Mouse (Mus musculus): ENCODE measurements at regions not wholly inside any gene's neighbourhood (a gene's known extent, or its start where the extent isn't known, plus 50 kb on each side); places are given as distances from the start of the nearest gene placed in this dataset.

GRCm38 (mm10) chr3:132510240-132510639 is 119.4 kb upstream of the Gimd1 start:
- Histone ChIP-seq H3K9me3 (replicated peaks; ENCODE audit: control insufficient read depth, low read length) (no peaks in the 10 kb centered on the region), H3K4me1 (ENCODE audit: control insufficient read depth, insufficient read depth, low read length) (no peaks in the 10 kb centered on the region), H3K9ac (ENCODE audit: low read depth, low read length) (no peak overlapping the region), H3K27ac (ENCODE audit: low read depth, low read length) (no peak overlapping the region), H3K27me3 (ENCODE audit: control insufficient read depth, insufficient read depth, low read length) (no peaks in the 10 kb centered on the region), H3K36me3 (ENCODE audit: control insufficient read depth, insufficient read depth, low read length) (no peaks in the 10 kb centered on the region), H3K4me3 (ENCODE audit: low read depth, low read length) (no peak overlapping the region), H3K4me2 (no peak overlapping the region)
- WGBS (ENCODE audit: insufficient replicate concordance) = 43% methylated on average over 1 of the region's 1 CpGs
- no peak for ATAC-seq (replicated peaks; ENCODE audit: insufficient number of reproducible peaks, low FRiP score, low TSS enrichment)

GRCm38 (mm10) chr3:132512526-132513102 is 117.0 kb upstream of the Gimd1 start:
- Histone ChIP-seq H3K9ac (ENCODE audit: low read depth, low read length) (no peak overlapping the region), H3K27me3 (ENCODE audit: control insufficient read depth, insufficient read depth, low read length) (no peaks in the 10 kb centered on the region), H3K27ac (ENCODE audit: low read depth, low read length) (no peak overlapping the region), H3K9me3 (replicated peaks; ENCODE audit: control insufficient read depth, low read length) (no peaks in the 10 kb centered on the region), H3K4me1 (ENCODE audit: control insufficient read depth, insufficient read depth, low read length) (no peaks in the 10 kb centered on the region), H3K36me3 (ENCODE audit: control insufficient read depth, insufficient read depth, low read length) (no peaks in the 10 kb centered on the region), H3K4me2 (no peak overlapping the region), H3K4me3 (ENCODE audit: low read depth, low read length) (no peak overlapping the region)
- ATAC-seq (replicated peaks; ENCODE audit: insufficient number of reproducible peaks, low FRiP score, low TSS enrichment) = no peak
- 76% methylated on average over 8 of the region's 8 CpGs for WGBS (ENCODE audit: insufficient replicate concordance)

- no peak for ATAC-seq (replicated peaks; ENCODE audit: insufficient number of reproducible peaks, low FRiP score, low TSS enrichment)
- Histone ChIP-seq H3K4me2 (no peak overlapping the region), H3K9me3 (replicated peaks; ENCODE audit: control insufficient read depth, low read length) (no peaks in the 10 kb centered on the region), H3K4me3 (ENCODE audit: low read depth, low read length) (no peak overlapping the region), H3K4me1 (ENCODE audit: control insufficient read depth, insufficient read depth, low read length) (no peaks in the 10 kb centered on the region), H3K27ac (ENCODE audit: low read depth, low read length) (no peak overlapping the region), H3K27me3 (ENCODE audit: control insufficient read depth, insufficient read depth, low read length) (no peaks in the 10 kb centered on the region), H3K9ac (ENCODE audit: low read depth, low read length) (no peak overlapping the region), H3K36me3 (ENCODE audit: control insufficient read depth, insufficient read depth, low read length) (no peaks in the 10 kb centered on the region)
- 77% methylated on average over 4 of the region's 4 CpGs for WGBS (ENCODE audit: insufficient replicate concordance)
These were observed 96.2 kb upstream of the Gimd1 start for GRCm38 (mm10) chr3:132533323-132533904.

- H3K27ac ChIP-seq (ENCODE audit: low read depth, low read length) = no peak overlapping the region
- H3K36me3 ChIP-seq (ENCODE audit: control insufficient read depth, insufficient read depth, low read length) = no peaks in the 10 kb centered on the region
- no peaks in the 10 kb centered on the region for H3K27me3 ChIP-seq (ENCODE audit: control insufficient read depth, insufficient read depth, low read length)
- H3K4me2 ChIP-seq = no peak overlapping the region
- ATAC-seq (replicated peaks; ENCODE audit: insufficient number of reproducible peaks, low FRiP score, low TSS enrichment) = no peak
- H3K4me1 ChIP-seq (ENCODE audit: control insufficient read depth, insufficient read depth, low read length) = no peaks in the 10 kb centered on the region
- H3K9me3 ChIP-seq (replicated peaks; ENCODE audit: control insufficient read depth, low read length) = no peaks in the 10 kb centered on the region
- H3K4me3 ChIP-seq (ENCODE audit: low read depth, low read length) = no peak overlapping the region
- whole genome bisulfite sequencing (ENCODE audit: insufficient replicate concordance) = 86% methylated on average over 9 of the region's 9 CpGs
- H3K9ac ChIP-seq (ENCODE audit: low read depth, low read length) = no peak overlapping the region
These were observed 89.6 kb upstream of the Gimd1 start for GRCm38 (mm10) chr3:132539780-132540658.

- Histone ChIP-seq H3K4me3 (ENCODE audit: low read depth, low read length) (no peak overlapping the region), H3K36me3 (ENCODE audit: control insufficient read depth, insufficient read depth, low read length) (no peaks in the 10 kb centered on the region), H3K27ac (ENCODE audit: low read depth, low read length) (no peak overlapping the region), H3K9me3 (replicated peaks; ENCODE audit: control insufficient read depth, low read length) (no peaks in the 10 kb centered on the region), H3K9ac (ENCODE audit: low read depth, low read length) (no peak overlapping the region), H3K4me1 (ENCODE audit: control insufficient read depth, insufficient read depth, low read length) (no peaks in the 10 kb centered on the region), H3K4me2 (no peak overlapping the region), H3K27me3 (ENCODE audit: control insufficient read depth, insufficient read depth, low read length) (no peaks in the 10 kb centered on the region)
- WGBS (ENCODE audit: insufficient replicate concordance) = 86% methylated on average over 6 of the region's 6 CpGs
- ATAC-seq (replicated peaks; ENCODE audit: insufficient number of reproducible peaks, low FRiP score, low TSS enrichment) = no peak
These were observed 78.3 kb upstream of the Gimd1 start for GRCm38 (mm10) chr3:132551238-132551808.

GRCm38 (mm10) chr3:132565755-132566154 is 63.9 kb upstream of the Gimd1 start:
- H3K4me2 ChIP-seq = no peak overlapping the region
- H3K9ac ChIP-seq (ENCODE audit: low read depth, low read length) = no peak overlapping the region
- WGBS (ENCODE audit: insufficient replicate concordance) = 82% methylated on average over 2 of the region's 2 CpGs
- no peak for ATAC-seq (replicated peaks; ENCODE audit: insufficient number of reproducible peaks, low FRiP score, low TSS enrichment)
- no peaks in the 10 kb centered on the region for H3K4me1 ChIP-seq (ENCODE audit: control insufficient read depth, insufficient read depth, low read length)
- H3K4me3 ChIP-seq (ENCODE audit: low read depth, low read length) = no peak overlapping the region
- H3K27me3 ChIP-seq (ENCODE audit: control insufficient read depth, insufficient read depth, low read length) = no peaks in the 10 kb centered on the region
- no peaks in the 10 kb centered on the region for H3K36me3 ChIP-seq (ENCODE audit: control insufficient read depth, insufficient read depth, low read length)
- H3K9me3 ChIP-seq (replicated peaks; ENCODE audit: control insufficient read depth, low read length) = no peaks in the 10 kb centered on the region
- no peak overlapping the region for H3K27ac ChIP-seq (ENCODE audit: low read depth, low read length)

GRCm38 (mm10) chr3:132566301-132566700 is 63.3 kb upstream of the Gimd1 start:
- no peak overlapping the region for H3K4me2 ChIP-seq
- ATAC-seq (replicated peaks; ENCODE audit: insufficient number of reproducible peaks, low FRiP score, low TSS enrichment) = no peak
- no peaks in the 10 kb centered on the region for H3K27me3 ChIP-seq (ENCODE audit: control insufficient read depth, insufficient read depth, low read length)
- no peaks in the 10 kb centered on the region for H3K36me3 ChIP-seq (ENCODE audit: control insufficient read depth, insufficient read depth, low read length)
- WGBS (ENCODE audit: insufficient replicate concordance) = 44% methylated on average over 7 of the region's 7 CpGs
- H3K4me3 ChIP-seq (ENCODE audit: low read depth, low read length) = no peak overlapping the region
- no peaks in the 10 kb centered on the region for H3K9me3 ChIP-seq (replicated peaks; ENCODE audit: control insufficient read depth, low read length)
- no peaks in the 10 kb centered on the region for H3K4me1 ChIP-seq (ENCODE audit: control insufficient read depth, insufficient read depth, low read length)
- H3K9ac ChIP-seq (ENCODE audit: low read depth, low read length) = no peak overlapping the region
- no peak overlapping the region for H3K27ac ChIP-seq (ENCODE audit: low read depth, low read length)

All from heart, embryonic 11.5 days (tissue).